Mouse (Mus musculus) erythroblast, embryonic 14.5 days (primary cell): ENCODE results near the gene Il4.
"Not testable (repeated sequence)": the region's sequence is repeated elsewhere in the genome, so short reads cannot be mapped to it uniquely, and the experiment has no call there.

Source experiments
- GATA1 ChIP-seq: IDR thresholded peaks from 2 replicates; pipeline ENCODE4 v1.6.1; 2012; ENCODE audit warnings: low read length, inconsistent platforms, mixed read lengths
- TAL1 ChIP-seq: IDR thresholded peaks from 3 replicates; pipeline ENCODE4 v1.6.1; 2012; ENCODE audit warnings: low read length, inconsistent platforms, mixed read lengths

DNA sequence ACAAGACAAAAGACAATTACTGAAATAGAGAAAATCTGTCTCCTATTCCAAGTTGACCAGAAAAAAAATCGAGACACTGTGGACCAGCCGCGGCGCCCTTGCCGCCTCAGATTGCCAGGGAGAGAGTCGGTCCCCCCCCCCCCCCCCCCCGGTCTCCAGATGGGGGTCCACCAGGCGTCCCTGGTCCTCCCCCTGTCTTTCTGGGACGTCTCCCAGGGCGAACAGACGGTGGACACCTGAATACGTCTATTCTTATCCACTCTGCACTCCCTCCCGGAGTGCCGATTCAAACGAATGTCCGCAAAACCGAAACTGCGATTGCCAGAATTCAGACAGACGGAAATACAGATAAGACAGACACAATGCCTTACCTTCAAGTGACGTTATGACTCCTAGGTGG lies 61.9 kb downstream of the Il4 start:
- not testable (repeated sequence) for TF ChIP-seq GATA1, TAL1
